Mouse (Mus musculus) stomach, postnatal 0 days (tissue): ENCODE measurements around the gene Cnn3. TPM values are rescaled to one million over a fixed set of nuclear protein-coding genes. Genes with fewer than 3 reads are reported as not detected.

ENCODE experiments used
- ATAC-seq: fragments of 200-750 bp; cut with Nextera tagmentation; 2 replicates; pipeline ENCODE4 v1.8.0; 2017; ENCODE audit not compliant: low FRiP score, low TSS enrichment
- DNase-seq: peaks from one replicate; pipeline ENCODE4 v3.0.0-alpha.2; 2016; ENCODE audit warnings: low spot score
- H3K27ac ChIP-seq: fragments of 300-500 bp; sonication (generic); replicated peaks from 2 replicates; pipeline ENCODE4 v1.5.1; 2014; ENCODE audit warnings: mild to moderate bottlenecking, control low read depth
- H3K27me3 ChIP-seq: fragments of 300-500 bp; sonication (generic); 2 replicates; pipeline ENCODE4 v1.6.1; 2014; ENCODE audit warnings: low read length; ENCODE audit not compliant: control insufficient read depth, insufficient read depth
- H3K36me3 ChIP-seq: fragments of 300-500 bp; sonication (generic); 2 replicates; pipeline ENCODE4 v1.6.1; 2014; ENCODE audit warnings: low read length, mixed read lengths; ENCODE audit not compliant: control insufficient read depth, insufficient read depth
- H3K4me1 ChIP-seq: fragments of 300-500 bp; sonication (generic); replicated peaks from 2 replicates; pipeline ENCODE4 v1.6.1; 2014; ENCODE audit warnings: antibody characterized with exemption; ENCODE audit not compliant: control insufficient read depth, insufficient read depth
- H3K4me2 ChIP-seq: fragments of 300-500 bp; sonication (generic); replicated peaks from 2 replicates; pipeline ENCODE4 v1.6.1; 2014; ENCODE audit warnings: low read depth, mild to moderate bottlenecking, control low read depth, moderate library complexity
- H3K4me3 ChIP-seq: fragments of 300-500 bp; sonication (generic); 2 replicates; pipeline ENCODE4 v1.5.1; 2014; ENCODE audit warnings: low read depth, low read length, control low read depth
- H3K9ac ChIP-seq: fragments of 300-500 bp; sonication (generic); 2 replicates; pipeline ENCODE4 v1.6.1; 2014; ENCODE audit warnings: mild to moderate bottlenecking, low read length, control low read depth, mixed read lengths
- H3K9me3 ChIP-seq: fragments of 300-500 bp; sonication (generic); 2 replicates; pipeline ENCODE4 v1.6.1; 2016; ENCODE audit warnings: low read length; ENCODE audit not compliant: control insufficient read depth
- CTCF ChIP-seq: IDR thresholded peaks from 2 replicates; pipeline ENCODE4 v1.5.1; 2016; ENCODE audit warnings: antibody characterized with exemption, low read depth, mild to moderate bottlenecking, moderate library complexity
- EP300 ChIP-seq: optimal IDR thresholded peaks from 2 replicates; pipeline ENCODE3; 2016; ENCODE audit warnings: antibody characterized with exemption
- WGBS: fragments of 180-500 bp; shearing (Covaris S2); extraction: QIAGEN DNeasy Blood & Tissue Kit; methylation state at CpG from one replicate; pipeline ENCODE4 v1.1.7; 2014; 5-methylcytosine and 5-hydroxymethylcytosine counted together
- polyA plus RNA-seq: library from polyadenylated mRNA; unstranded; fragments of >200 nt; fragmentation: Nextera tagmentation; extraction: Ambion mirVana; gene quantifications from 2 replicates; pipeline ENCODE4 v1.2.1, GENCODE M21; 2015

The Cnn3 gene
- polyA plus RNA-seq: 280 and 301 TPM in 2 replicates

DNA sequence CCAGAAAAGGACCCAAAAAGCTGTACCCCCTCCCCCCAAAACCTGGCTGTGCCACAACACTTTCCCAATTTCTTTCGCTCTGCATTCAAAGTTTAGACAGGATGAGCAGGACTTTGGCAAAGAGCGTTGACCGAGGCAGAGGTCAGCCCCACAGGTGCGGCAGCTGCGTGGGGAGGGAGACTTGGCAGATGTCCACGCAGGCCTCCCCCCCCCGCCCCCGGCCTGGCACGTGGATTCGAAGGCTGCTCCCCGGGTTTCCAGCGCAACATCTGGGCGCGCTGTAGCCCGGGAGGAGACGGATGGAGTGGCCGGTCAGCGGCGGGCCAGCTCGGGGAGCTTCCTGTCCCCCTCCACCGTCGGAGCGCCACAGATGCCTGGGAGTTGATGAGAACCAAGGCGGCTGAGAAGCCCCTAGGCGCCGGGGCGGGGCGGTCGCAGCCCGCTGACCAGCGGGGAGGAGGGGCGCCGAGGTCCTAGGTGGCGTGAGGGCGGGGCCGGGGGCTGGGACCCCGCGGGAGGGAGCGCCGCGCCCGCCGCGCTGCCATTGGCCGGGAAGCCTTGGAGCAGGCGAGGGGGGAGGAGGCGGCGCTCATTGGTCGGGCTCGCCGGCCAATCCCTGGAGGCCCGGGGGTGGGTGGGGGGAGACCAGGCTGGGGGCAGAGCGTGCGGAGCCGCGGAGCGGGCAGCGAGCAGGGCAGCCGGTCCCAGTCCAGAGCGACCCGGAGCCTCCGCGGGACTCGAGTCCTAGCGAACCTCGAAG is at the start of gene Cnn3:
Cnn3 (plus strand) TSS at position 637 of the 760 bp plus-strand sequence.
- ATAC-seq (peak; percentile 92), DNase-seq (peak; percentile 94)
- Histone ChIP-seq H3K36me3 (no peaks in the 10 kb centered on the region), H3K9me3 (no peaks in the 10 kb centered on the region), H3K4me2 (peak within 1 kb of the TSS; percentile 82), H3K27me3 (no peaks in the 10 kb centered on the region), H3K4me1 (0 out of 2 replicates have a peak, but pooled peaks cover 5% of the 10 kb centered on the region), H3K27ac (peak within 1 kb of the TSS; percentile 98), H3K4me3 (peak within 1 kb of the TSS; percentile 79), H3K9ac (peak within 1 kb of the TSS; percentile 96)
- under 1% methylated on average over 44 of the region's 66 CpGs for WGBS
- TF ChIP-seq EP300 (no peak), CTCF (peak; percentile 28; the same call in 1 of the 2 replicates)

DNA sequence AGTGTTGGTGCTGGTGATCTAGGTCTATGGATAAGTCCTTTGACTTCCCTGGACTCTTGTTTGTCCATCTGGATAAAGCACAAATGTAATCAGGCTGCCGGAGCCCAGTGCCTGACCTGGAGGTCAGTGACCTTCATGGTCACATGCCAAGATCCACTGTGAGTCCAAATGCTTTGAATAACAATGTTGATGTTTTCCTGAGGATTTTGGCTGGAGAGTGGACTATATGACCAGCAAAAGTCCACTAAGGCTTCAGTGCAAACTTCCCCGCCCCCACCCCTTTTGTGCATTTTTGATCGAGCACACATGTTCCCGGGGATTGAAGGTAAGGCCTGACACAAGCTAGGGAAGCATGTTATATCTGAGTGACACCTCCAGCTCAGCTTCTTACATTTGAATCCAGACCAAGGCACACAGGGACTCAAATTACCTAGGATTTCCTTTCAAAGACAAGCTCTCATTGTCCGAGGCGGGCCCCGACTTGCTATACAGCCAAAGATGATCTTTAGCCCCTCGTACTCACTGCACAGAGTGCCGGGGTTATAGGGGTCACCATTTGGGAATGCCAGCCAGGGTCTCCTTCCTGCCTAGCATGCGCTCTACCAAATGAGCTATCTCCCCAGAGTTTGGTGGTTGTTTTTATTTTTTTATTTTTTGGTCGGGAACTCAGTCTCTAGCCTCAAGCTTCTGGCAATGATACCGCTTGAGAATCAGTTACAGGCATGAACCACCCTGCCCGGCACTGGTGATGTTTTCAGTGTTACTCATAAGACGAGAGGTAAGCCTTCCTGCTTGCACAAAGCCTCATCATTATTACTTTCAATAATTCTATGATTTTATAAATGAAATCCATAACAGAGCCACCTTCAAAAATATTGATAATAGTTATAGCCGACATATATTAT is 47.3 kb upstream of the Cnn3 start:
- Histone ChIP-seq H3K4me3 (no peak overlapping the region), H3K4me1 (no peaks in the 10 kb centered on the region), H3K4me2 (no peak overlapping the region), H3K27ac (no peak overlapping the region), H3K9me3 (no peaks in the 10 kb centered on the region), H3K36me3 (no peaks in the 10 kb centered on the region), H3K9ac (no peak overlapping the region), H3K27me3 (no peaks in the 10 kb centered on the region)
- DNase-seq (no peak), ATAC-seq (no peak)
- TF ChIP-seq CTCF (no peak), EP300 (no peak)
- 52% methylated on average over 15 of the region's 15 CpGs for WGBS

DNA sequence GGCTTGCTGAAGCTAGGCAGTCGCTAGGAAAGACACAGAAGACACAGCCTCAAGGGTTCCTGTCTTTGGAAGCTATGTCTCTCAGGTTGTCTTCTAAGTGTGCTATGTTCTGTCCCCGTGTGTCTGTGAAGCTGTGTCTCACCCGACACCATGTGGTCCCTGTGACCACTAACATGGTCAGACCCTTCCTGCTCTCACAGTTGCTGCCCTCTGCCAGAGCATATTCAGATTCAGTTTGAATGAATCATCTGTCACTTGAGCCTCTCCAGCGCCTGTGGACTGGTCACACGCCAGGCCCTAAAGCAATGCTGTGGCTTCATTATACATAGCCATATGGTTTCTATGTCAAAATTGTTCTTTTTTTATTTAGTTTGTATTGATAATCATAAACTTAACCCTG is 46.6 kb upstream of the Cnn3 start:
- Histone ChIP-seq H3K4me3 (no peak overlapping the region), H3K27ac (no peak overlapping the region), H3K27me3 (no peaks in the 10 kb centered on the region), H3K9ac (no peak overlapping the region), H3K36me3 (no peaks in the 10 kb centered on the region), H3K4me2 (no peak overlapping the region), H3K4me1 (no peaks in the 10 kb centered on the region), H3K9me3 (no peaks in the 10 kb centered on the region)
- TF ChIP-seq EP300 (no peak), CTCF (no peak)
- ATAC-seq: no peak
- DNase-seq: no peak
- 70% methylated on average over 5 of the region's 5 CpGs for WGBS

DNA sequence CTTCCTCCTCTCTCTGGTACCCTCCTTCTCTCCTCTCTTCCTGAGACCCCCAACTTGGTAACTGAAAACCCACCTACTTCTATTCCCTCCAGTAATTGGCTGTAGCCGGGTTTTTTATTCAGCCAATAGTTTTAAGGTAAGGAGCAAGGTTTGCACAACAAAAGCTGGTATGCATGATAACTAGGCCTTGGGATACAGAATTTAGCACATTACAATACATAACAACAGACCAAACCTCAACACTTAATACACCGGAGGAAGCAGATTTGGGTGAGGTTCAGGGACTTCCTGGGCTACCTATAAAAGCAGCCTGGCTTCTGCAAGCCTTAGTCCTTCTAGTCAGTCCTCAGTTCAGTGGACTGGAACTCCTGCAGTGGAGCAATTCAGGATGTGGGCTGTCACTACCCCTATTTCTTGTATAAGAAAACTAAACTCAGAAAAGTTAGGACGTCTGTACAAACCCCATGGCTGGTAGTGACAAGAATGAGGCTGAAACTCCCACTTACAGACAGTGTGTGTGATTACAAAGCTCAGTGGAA is 38.8 kb upstream of the Cnn3 start:
- no peak for ATAC-seq
- DNase-seq: no peak
- H3K9ac ChIP-seq: no peak overlapping the region
- no peaks in the 10 kb centered on the region for H3K36me3 ChIP-seq
- no peak overlapping the region for H3K4me3 ChIP-seq
- no peak overlapping the region for H3K4me2 ChIP-seq
- TF ChIP-seq EP300: no peak
- TF ChIP-seq CTCF: no peak
- no peak overlapping the region for H3K27ac ChIP-seq
- no peaks in the 10 kb centered on the region for H3K9me3 ChIP-seq
- 84% methylated on average over 3 of the region's 3 CpGs for WGBS
- no peaks in the 10 kb centered on the region for H3K27me3 ChIP-seq
- H3K4me1 ChIP-seq: no peaks in the 10 kb centered on the region

DNA sequence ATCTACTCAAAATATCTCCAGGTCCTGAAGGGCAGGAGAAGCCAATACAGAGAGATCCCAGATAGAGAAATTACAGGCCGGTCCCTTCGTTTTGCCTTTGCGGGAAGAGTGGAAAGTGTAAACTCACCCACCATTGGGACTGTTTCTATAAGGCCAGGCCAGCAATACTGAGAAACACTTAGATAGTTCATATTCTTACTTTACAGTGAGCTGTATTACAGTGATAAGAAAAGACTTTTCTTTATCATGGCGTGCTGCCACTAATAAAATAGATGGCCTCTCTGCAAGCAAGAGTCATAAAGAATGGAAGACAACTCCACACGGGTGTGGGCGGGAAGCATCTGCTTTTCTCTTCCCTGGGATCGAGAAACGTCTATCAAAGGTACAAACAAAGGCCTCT is 36.9 kb upstream of the Cnn3 start:
- no peak overlapping the region for H3K27ac ChIP-seq
- no peak for TF ChIP-seq CTCF
- TF ChIP-seq EP300: no peak
- no peaks in the 10 kb centered on the region for H3K27me3 ChIP-seq
- DNase-seq: no peak
- no peak overlapping the region for H3K9ac ChIP-seq
- no peaks in the 10 kb centered on the region for H3K9me3 ChIP-seq
- 67% methylated on average over 8 of the region's 8 CpGs for WGBS
- H3K4me3 ChIP-seq: no peak overlapping the region
- no peaks in the 10 kb centered on the region for H3K36me3 ChIP-seq
- H3K4me1 ChIP-seq: no peaks in the 10 kb centered on the region
- no peak overlapping the region for H3K4me2 ChIP-seq
- no peak for ATAC-seq
